Mouse (Mus musculus) thymus, postnatal 36 days (tissue): Measurements from ENCODE around the gene Il9.

Experiments
- DNase-seq, 2 experiments: peaks; one replicate each; pipeline ENCODE4 v3.0.0; 2022; ENCODE audit warnings: mixed read lengths in 2 of 2

Il9 gene

DNA sequence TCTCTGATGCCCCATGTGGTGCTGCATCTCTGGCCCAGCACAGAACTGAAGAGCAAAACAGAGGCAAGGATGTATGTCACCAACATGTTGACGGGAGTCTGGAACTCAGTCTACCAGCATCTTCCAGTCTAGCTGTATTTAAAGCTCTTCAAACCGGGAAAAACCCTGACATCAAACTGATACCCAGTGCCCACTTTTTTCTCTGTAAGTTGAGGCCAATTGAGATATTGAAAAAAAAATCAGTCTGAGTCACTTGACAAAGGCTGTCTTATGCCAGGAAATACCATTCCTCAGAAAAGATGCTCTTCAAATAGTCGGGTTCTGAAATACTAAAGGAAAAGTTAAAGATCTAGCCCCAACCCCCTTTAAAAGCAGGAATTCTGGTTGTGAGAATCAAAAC, at the start of gene Il9:
TSS of gene Il9 (minus strand) at position 101 of the 400 bp plus-strand sequence.
- no peak for DNase-seq

DNA sequence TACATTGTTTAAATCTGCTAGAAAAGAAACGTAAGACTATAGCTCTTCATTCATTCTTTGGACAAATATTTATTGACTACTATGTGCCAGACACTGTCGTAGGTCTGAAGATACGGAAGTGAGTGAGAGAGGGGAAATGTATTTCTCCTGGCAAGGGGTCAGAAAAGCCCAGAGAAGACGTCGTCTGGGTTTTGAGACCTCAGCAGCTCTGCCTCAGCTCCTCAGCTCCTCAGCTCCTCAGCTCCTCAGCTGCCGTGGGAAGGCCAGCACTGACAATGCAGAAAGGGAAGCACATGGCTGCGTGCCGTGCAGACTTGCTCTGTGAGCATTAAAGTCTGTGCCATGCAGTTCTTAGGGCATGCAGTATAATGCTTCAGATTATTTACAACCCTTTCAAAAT, 47.6 kb upstream of the Il9 start:
- no peak for DNase-seq

DNA sequence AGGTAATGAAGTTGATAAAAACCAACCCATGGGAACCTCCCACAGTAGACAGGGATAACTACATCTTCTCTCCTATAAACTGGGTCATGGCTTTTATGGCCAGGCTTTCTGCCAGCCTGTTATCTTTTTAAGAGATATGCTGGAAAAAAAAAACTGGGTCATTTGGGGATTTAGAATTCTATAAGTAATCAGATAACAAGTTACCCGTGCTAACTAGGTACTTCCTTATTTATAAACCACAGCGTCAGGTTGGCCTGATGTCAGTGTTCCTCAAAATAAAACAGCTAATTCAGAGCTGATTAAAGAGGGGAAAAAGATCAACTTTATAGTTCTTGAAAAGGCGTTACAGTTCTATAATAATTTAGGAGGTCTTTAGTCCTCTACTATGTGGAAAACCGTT, 47.0 kb upstream of the Il9 start:
- DNase-seq, result no peak

DNA sequence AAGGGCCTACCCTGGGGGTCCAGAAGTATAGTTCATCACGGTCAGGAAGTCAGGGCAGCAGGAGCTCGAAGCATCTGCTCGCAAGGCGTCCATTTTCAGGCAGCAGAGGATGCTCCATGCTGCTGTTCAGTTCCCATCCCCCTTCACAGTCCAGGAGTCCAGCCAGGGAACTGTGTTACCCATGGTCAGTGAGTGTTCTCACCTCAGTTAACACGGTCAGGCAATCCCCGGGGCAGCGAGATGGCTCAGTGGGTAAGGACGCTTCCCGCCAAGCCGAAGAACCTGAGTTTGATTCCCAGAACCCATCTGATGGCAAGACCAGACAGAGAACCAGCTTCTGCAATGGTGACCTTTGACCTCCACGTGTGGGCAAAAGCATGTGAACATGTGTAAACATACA, 46.2 kb upstream of the Il9 start:
- no peak for DNase-seq

DNA sequence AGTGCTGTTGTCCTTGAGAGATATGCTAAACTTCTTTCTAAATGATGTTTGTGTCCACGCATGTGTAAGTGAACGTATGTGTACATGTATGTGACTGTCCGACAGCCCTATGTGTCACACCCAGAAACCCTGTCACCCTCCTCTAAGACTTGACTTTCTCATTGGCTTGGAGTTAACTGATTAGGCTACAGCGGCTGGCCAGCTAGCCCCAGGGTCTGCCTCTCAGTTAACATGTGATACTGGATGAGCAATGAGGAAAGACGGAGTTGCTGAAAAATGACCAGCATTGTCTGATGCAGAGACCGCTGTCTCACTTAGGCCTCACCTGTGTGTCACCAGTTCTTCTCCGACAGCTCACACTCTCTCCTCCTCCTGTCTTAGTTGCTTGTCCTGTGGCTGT, 45.8 kb upstream of the Il9 start:
- DNase-seq, result no peak

DNA sequence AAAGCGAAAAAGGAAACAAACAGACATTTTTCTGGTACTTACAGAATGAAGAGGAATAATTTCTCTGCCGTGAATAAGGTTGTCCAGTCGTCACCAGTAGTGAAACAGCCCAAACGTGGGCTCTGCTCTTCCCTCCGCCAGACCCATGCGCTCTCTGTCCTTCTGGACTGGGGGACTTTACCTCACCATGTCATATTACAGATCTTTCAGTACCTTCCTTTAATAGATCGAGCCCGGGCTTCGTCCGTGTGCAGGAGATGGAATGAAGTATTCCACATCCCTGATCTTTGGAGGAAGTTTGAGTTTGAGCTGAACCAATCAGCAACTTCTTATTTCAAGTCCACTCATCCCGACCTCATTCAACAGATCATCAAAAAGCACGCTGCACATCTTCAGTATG, 44.8 kb upstream of the Il9 start:
- DNase-seq, result no peak

DNA sequence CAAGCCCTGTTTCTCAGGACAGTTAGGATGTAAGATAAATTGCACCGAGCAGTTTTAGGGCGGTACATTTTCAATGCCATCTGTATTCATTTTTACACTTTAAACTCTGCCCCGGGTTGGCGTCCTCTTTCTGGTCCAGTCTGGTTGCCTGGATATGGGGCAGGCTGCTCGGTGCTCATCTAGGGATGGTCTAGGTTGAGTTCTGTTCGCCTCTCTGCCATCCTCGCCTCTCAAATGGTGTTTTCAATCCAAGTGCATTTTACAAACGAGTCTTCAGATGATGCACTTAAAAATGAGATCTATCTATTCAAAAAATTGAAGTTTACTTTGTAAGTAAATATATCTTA, 40.7 kb upstream of the Il9 start:
- DNase-seq, result no peak

DNA sequence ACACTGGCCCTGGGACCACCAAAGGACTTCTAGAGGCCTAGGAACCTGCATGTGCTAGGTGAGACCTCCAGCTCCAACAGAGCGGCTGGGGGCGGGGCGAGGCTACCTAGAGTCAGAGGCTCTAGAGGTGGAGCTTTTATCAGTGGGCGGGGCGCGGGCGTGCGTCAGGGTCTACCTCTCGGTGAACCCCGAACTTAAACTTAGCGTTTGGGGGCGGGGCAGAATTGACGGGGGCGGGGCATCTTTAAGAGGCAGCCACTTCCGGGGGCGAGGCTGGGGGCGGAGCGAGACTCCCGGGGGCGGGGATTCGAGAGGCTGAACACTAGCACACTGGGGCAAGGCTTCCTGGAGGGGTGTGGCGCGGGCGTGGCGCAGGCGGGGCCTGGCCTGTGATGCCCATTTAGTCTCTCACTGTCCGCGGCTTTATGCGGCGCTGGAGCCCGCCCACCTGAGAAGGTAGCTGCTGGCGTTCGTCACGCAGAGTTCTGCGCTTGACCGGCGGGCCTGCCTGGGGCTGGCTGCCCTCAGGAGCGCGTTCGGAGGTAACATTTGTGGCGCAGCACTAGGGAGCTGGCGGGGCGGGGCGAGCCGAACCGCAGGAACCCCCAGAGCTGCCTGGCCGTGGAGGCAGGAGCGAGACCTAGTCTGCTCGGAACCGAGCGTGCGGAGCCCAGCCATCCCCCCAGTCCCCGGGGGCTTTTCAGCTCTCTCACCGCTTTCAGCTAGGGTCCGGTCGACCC, 40.2 kb upstream of the Il9 start, which contains the start of gene Fbxl21:
TSS of gene Fbxl21 (plus strand) at position 392 of the 740 bp plus-strand sequence.
- peak; percentile 90 to 91 for DNase-seq

DNA sequence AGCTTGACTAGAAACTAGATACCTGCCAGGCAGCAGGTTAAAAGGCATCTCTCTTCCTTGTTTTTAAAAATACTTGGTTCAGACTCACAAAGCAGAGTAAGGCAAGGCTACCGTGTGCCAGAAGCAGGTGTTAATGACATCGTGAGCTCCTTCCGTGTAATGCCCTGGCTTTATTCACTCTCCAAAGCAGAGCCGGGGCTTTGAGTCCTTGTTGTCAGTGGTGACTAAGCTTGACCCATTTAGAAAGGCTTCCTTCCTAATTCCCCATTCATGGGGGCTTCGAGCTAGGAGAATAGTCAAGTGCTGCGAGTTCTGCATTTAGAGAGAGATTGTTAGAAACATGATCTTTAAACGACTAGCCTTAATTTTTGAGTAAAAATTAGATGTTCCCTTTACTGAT, 34.8 kb upstream of the Il9 start:
- DNase-seq, result no peak

DNA sequence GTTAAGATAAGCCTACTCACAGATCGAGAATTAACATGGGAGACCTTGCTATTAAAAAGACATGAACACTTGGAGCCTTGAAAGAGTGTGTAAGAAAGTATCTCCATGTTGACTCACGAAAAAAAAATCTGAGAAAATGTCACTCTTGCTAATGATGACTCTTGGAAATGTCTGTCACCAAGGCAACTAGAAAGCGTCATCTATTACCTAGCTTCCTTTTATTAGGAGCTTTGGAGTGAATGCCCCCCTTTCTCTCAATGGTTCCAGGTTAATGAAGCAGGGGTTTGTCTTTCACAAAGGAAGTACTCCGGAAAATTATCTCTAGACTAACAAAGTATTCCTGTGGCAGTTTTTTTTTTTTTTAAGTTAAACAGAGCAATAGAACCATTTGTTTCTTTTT, 34.3 kb upstream of the Il9 start:
- no peak for DNase-seq

DNA sequence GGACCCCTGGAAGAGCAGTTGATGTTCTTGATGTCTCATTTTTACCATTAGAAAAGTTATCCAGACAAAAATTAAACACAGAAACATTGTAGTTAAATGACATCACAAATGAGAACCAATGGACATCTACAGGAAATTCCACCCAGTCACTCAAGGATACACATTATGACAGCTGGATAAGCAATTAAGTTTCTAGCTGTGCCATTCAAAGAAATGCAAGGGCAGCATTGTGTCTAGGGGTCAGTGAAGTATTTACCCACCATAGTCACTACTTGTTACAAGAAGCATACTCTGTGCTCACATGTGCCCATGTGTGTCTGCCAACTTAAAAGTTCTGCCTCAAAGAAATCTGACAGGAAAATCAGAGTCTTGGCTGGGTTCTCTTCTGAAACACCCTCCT, 31.5 kb upstream of the Il9 start:
- DNase-seq, result no peak

DNA sequence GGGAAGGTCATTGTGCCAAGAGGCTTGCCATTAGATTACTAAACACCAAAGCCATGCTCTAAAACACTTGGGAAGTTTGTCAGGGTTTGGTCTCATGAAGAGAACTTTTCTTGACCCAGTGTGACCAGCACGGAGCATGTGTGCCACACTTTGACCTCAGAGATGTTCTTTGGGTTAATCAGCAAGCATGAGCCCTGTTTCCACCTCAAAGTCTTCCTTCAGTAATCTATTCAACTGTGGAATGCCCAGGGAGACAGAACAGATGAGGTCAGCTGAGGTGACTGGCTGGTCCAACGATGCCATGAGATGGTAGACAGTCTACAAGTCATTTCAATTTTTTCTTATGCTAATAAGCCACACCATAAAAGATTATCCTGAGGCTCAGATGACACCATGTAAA, 27.8 kb upstream of the Il9 start:
- DNase-seq, result no peak

DNA sequence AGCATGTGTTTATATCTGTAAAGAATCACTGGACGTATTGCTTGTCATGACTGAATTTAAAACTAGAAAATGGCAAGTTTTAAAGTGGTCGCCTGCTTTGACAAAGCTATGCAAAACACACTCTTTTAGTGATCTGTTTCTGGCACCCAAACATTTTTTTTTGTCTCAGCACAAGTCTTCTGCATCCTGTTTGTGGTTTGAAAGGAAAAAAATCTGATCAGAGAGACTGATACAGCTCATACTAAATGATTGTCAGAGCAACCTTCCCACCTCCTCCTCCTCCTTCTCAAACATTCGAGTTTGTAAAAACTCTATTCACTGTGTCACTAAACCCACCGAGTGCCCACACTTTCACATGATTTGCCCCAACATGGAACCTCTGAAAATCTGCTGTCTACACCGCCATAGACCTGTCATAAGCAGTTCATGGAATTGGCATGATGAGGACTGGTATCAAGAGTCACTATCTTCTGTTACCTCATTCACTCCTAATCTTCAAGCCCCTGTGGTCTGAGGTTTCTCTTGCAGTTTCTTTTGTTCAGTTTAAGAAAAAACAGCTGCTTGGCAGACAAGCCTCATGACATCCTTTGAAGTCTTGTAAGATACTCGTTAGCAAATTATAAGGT, 24.9 kb upstream of the Il9 start:
- DNase-seq, result peak; percentile 26 to 46

DNA sequence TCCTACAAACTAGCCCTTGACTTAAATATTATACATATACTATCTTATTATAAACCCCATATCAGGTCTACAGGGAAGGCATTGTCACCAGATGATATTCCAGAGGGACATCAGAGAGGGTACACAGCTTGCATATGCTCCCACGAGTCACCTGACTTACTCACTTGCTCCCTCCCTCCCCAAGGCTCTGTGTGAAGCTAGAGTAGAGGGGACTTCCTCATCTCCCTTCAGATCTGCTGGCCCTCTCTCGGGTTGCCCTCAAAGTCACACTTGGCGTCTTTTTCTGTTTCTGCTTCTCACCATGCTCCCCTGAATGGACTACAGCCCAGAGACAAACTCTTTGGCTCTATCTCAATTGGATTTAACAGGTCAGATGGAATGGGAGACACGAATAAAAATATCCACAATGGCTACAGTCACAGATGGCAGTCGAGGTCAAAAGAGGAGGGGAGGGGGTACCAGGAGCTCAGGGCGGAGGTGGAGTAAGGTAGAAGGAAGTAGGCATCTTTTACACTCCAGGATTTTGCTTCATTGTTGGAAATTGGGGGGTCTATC, 19.9 kb upstream of the Il9 start:
- DNase-seq, result no peak

DNA sequence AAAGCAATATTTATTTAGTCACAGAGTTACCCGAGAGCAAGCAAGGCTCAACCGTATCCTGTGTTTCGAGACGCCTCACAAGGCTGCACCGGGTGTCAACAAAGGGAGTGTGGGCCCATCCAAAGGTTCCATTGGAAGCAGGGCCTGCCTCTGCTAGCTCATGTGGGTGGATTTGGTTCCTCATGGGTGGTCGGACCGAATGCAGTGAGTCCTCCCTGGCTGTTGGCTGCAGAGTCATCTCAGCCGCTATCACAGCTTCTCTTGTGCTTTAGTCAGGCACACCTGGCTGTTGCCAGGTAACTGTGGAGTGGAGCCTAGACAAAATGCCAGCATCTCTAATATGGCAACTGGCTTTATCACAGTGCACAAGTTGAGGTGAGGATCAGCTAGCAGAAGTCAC, 18.6 kb upstream of the Il9 start:
- DNase-seq, result no peak

DNA sequence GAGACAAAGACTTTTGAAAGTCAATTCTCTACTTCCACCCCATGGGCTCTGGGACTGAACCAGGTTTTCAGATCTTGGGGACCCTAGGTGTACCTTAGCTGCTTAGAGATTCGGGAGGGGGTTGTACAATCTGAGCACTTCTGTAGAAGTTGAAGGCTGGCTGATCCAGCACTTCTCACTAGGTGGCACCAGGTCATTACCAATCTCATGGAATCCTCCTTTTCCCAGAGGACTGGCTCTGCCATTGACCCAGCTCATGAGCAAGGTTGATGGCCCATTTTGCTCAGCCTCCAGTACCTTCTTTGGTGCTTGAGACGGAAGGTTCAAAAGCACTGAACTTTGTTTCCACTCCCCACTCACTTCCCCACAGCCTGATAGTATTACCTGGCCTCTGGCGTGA, 18.1 kb upstream of the Il9 start:
- DNase-seq, result no peak

DNA sequence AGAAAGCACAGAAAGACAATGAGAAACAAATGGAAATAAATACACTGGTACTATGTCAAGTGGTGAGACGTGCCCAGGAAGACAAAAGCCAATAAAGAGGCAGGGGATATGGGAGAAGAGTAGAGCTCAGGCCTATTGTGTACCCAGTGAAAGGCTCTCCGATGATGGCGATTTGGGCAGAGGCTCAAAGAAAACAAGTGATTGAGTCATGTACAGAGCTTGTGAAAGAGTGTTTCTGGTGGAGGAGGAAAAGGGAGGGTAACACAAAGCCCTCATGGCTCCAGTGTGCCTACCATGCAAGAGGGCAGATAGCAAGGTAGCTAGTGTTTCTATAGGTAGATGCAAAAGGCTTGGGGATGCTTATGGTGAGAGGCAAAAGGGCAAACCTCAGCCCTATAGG, 12.4 kb upstream of the Il9 start:
- no peak for DNase-seq

DNA sequence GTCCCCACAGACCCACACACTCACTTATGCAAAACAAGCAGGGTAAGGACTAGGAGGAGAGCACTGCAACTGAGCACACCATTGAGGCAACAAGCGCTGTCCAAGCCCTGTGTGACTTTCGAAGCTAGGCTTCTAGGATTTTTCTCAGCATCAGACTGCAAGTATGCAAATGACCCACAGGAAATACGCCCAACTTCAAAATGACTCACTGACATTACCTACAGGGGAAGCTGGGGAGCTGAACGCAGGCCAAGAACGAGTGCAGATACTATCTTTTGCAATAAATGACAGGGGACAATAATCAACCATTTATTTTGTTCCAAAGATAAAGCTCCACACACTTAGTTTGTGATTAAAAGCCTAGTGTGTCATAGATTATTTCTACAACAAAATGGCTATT, 6.0 kb upstream of the Il9 start:
- no peak for DNase-seq

DNA sequence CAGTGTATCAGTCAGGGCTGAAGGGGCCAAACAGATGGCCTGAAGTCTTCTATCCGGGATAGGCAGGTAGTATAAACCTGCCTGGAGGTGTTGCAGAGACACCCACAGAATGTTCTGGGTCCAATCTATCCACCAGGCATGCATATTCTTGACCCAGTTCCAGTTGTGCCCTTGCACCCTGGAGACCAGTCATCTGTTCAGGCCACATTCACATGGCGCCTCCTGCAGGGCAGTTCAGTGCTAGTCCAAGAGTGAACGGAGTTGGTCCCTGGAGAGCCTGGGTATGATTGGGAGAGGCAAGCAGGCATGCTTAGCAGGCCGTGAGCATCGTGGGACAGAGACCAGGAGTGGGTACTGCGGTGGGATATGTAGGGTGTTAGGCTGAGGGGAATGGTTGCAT, 4.0 kb downstream of the Il9 start:
- no peak for DNase-seq

DNA sequence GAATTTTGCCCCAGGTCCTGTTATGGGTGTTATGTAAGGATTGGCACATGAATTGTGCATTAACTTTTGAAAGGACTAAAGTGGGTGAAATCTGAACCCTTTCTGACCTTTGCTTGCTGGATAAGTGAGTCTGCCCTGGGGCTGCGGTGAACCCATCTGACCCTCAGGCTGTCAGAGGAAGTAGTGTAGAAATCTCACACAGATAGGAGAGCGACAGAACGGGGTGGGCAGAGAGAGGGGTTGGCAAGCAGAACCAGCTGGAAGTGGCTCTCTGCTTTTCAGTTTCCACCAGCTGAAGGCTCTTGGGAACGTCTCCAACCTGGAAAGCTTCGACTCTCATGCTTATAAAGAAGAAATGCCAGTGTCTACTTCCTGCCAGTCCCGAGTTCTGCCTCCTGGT, 4.8 kb downstream of the Il9 start:
- no peak for DNase-seq

DNA sequence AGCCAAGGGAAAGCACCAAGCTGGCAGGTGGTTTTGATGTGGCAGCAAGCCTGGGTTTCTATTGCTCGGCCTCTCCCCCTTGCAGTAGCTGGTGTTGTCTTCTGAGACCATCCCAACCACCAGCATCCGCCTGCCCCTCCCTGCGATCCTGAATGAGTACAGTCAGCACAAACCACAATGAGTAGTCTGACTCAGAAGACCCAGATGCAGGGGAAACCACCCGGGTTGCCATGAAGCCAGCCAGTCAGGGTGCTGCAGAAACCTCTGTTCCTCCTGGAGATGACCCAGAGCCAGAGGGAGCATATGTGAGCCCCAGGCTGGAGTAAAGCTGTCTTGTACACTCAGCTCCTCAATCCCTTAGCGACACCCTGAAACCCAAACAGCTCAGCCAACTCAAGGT, 5.3 kb downstream of the Il9 start:
- peak; percentile 67 to 76 for DNase-seq

DNA sequence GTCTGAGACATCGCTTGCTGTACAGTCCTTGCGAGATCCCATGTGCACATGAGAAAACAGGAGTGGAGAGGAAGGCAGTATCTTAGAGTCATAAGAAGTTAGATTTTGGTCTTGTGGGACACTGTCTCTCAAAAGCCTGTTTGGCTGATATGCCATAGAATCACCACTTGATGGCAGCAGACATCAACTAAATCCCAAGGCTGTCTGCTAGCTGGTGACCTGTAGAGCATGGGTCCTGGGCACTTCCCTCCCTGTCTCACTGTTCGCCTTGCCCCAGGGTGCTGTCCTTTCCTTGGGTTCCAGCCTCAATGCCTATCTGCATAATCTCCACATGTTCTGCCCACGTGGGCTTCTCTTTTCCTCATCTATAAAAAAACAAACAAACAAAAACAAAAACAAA, 6.7 kb downstream of the Il9 start:
- peak; percentile 23 to 34 for DNase-seq

DNA sequence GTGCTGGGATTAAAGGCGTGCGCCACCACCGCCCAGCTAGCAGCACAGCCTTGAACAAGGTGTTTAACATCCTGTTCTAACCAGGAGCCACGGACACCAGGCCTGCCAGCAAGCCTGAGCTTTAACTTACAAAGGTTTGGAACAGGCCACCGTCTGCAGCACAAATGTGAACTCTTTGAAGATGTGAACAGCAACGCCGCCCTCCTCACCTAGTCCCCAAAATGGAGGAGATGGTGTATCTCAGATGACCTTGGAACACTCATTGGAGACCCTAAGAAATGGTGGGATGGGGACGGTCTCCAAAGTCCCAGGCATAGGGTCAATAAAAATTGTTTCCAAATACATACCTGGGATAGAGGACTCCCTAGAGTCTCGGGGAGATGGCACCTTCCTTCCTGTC, 9.4 kb downstream of the Il9 start:
- no peak for DNase-seq

DNA sequence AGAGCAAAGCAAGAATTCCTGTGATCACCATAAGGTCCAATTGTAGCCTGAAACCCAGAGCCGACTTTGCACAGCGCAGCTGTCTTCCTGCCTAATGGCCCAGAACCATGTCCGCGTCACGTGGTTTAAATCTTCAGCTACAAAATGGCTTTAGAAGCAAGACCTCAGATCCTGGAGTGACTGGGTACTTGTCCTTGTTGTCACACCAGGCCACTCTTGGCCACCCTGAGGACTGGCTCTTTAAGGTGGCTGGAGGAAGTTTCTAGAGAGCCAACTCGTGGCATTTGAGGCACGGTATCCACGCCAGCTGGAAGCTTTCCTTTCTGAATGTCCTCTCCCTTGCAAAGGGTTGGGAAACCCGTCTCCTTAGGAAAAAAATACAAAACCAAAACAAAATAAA, 10.1 kb downstream of the Il9 start:
- no peak for DNase-seq

DNA sequence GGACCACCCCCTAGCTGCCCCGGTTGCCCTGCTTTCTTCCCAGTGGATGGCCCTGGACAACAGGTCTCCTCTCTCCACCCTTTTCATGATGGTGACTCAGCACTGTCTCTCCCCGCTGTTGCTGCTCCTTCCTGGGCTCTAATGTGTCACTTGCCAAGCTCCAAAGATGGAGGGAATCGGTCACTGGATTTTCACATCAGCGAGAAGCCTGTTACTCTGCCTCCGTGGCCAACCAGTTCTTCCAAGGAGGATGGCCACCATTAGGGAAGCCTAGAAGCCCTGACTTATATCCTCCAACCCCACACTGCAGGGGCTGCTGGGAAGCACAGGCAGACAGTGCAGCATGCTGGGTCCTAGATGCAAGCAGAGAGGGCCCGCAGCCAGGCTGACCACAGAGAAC, 10.8 kb downstream of the Il9 start:
- DNase-seq, result no peak
